Mouse (Mus musculus) subcutaneous adipose tissue, adult 2 months (tissue): ENCODE measurements around the gene Dhrs7b. TPM values are rescaled to one million over a fixed set of nuclear protein-coding genes. Genes with fewer than 3 reads are reported as not detected.

ENCODE experiments used
- polyA plus RNA-seq: library from polyadenylated mRNA; depleted of rRNA; stranded (reverse); fragments of >200 nt; gene quantifications from 2 replicates; pipeline ENCODE4 v1.2.3, GENCODE M21; 2012; ENCODE audit warnings: low replicate concordance; rRNA removed

The Dhrs7b gene
- polyA plus RNA-seq: 36.7 and 58.2 TPM in 2 replicates

DNA sequence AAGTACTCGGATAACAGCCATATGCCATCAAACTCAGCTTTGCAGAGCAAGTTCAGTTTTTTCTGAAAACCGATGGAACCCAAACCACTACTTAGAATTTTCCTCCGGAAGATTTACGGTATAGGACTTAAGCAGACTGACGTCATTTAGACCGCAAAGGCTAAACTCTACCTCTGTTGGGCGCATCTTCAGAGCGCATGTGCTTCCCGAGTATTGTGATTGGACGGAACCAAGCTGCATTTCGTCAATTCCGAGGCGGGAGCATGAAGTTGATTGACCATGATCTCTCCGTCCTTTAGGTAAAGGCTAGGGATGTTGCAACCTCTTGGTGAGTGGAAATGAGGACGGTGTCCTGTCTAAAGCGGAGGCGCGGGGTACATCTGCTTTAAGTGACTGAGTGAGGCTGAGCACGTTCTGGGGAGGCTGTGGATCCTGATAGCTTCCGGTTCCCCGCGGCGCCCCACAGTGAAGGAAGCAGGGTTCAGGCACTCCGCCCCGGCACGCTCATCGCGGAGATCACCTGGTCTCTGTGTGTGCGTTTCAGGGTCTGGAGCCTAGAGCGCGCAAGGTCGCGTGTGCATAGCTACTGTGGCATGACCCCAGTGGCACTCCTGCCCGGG lies at the start of gene Dhrs7b:
Dhrs7b (plus strand) TSS at position 199 of the 620 bp plus-strand sequence.

DNA sequence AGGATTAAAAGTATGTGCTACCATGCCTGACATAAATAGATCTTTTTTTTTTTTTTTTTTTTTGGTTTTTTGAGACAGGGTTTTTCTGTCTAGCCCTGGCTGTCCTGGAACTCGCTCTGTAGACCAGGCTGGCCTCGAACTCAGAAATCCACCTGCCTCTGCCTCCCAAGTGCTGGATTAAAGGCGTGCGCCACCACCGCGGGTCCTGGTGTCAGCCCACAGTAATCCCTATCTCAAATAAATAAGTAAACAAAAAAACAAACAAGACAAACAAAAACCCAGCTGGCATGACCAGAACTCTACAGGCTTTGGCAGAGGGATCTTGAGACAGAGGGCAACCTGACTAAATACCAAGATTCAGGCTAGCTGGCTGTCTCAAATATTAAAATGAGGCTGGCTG lies 18.8 kb upstream of the Dhrs7b start, which contains the start of gene Shmt1:
Shmt1 (minus strand) TSS at position 101 of the 400 bp plus-strand sequence.

DNA sequence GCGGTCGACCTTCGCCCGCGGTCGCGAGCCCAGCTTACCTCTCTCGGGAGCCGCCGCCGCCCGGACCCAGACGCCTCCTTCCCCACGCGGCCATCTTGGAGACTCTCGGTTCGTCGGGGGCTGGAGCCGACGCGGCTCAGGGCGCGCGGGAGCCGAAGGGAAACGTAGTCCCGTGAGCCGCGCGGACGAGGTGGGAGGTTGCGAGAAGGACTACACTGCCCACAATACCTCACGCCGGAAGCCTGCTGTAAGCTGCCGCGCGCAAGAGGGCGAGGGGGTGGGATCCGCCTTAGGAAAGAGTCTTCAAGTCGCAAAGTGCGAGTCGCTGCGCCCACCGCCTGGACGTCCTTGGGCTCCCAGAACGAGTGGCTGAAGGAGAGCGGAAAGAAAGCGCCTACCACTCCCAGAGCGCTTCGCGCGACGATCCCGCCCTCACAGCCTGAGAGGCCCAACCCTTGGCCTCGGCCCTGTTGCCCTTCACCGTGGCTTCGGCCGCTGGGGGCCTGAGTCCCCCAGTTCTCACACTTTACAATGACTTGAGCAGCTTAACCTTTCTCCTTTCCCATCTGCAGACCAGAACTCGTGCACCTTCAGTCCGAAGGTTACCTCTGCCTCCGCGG lies 48.4 kb downstream of the Dhrs7b start, which contains the start of gene Tmem11:
Tmem11 (minus strand) TSS at position 598 of the 620 bp plus-strand sequence.

Other genes with a start within 250 kb of the Dhrs7b start
- 41.1 and 91.4 TPM in 2 replicates for gene Llgl1, start 130.9 kb upstream of the Dhrs7b start, polyA plus RNA-seq
- 210 and 237 TPM in 2 replicates for gene Flii, start 103.4 kb upstream of the Dhrs7b start, polyA plus RNA-seq
- gene Mief2, start 102.2 kb upstream of the Dhrs7b start, polyA plus RNA-seq: 24.5 and 24.6 TPM in 2 replicates
- 5.7 and 9.9 TPM in 2 replicates for gene Top3a, start 53.3 kb upstream of the Dhrs7b start, polyA plus RNA-seq
- gene Smcr8, start 53.1 kb upstream of the Dhrs7b start, polyA plus RNA-seq: 11.7 and 17.5 TPM in 2 replicates
- gene Shmt1, start 18.9 kb upstream of the Dhrs7b start, polyA plus RNA-seq: 9.0 and 20.1 TPM in 2 replicates
- 76.5 and 83.6 TPM in 2 replicates for gene Tmem11, start 48.6 kb downstream of the Dhrs7b start, polyA plus RNA-seq
- gene Natd1, start 84.1 kb downstream of the Dhrs7b start, polyA plus RNA-seq: 54.2 and 62.5 TPM in 2 replicates
- 36.1 and 58.0 TPM in 2 replicates for gene Map2k3, start 101.4 kb downstream of the Dhrs7b start, polyA plus RNA-seq
- gene Kcnj12, start 191.9 kb downstream of the Dhrs7b start, polyA plus RNA-seq: 0.26 and 0.51 TPM in 2 replicates